Mouse (Mus musculus) layer of hippocampus, postnatal 25 days (tissue): Measurements from ENCODE around the gene Lmntd1. TPM values are rescaled to one million over a fixed set of nuclear protein-coding genes. Genes with fewer than 3 reads are reported as not detected.

ENCODE experiments used
- DNase-seq, 2 experiments: peaks; one replicate each; pipeline ENCODE4 v3.0.0; 2022; ENCODE audit warnings: mixed read lengths in 2 of 2, low spot score in 1 of 2; ENCODE audit errors: extremely low spot score in 1 of 2
- total RNA-seq, 2 experiments: library from RNA; stranded (reverse); gene quantifications; 2 replicates each; pipeline ENCODE4 v1.2.3; 2021

The Lmntd1 gene
- total RNA-seq, 2 experiments from 2014 or later: 0.81 to 1.9 TPM

- no peak for DNase-seq
Measured at GRCm38 (mm10) chr6:145567832-145568231, 46.3 kb downstream of the Lmntd1 start.

GRCm38 (mm10) chr6:145567296-145567695 lies 46.8 kb downstream of the Lmntd1 start:
- DNase-seq: no peak

- no peak for DNase-seq
Measured at GRCm38 (mm10) chr6:145565663-145566062, 48.5 kb downstream of the Lmntd1 start.

- DNase-seq: no peak
Measured at GRCm38 (mm10) chr6:145564671-145565070, 49.4 kb downstream of the Lmntd1 start.

GRCm38 (mm10) chr6:145557059-145557992 lies 56.8 kb downstream of the Lmntd1 start:
- no peak for DNase-seq

- DNase-seq: no peak
Measured at GRCm38 (mm10) chr6:145553226-145553625, 60.9 kb downstream of the Lmntd1 start.

GRCm38 (mm10) chr6:145552817-145553216 lies 61.3 kb downstream of the Lmntd1 start:
- DNase-seq: no peak

GRCm38 (mm10) chr6:145550993-145551392 lies 63.1 kb downstream of the Lmntd1 start:
- no peak for DNase-seq

GRCm38 (mm10) chr6:145545927-145546641 lies 68.0 kb downstream of the Lmntd1 start:
- no peak for DNase-seq

GRCm38 (mm10) chr6:145544838-145545237 lies 69.3 kb downstream of the Lmntd1 start:
- DNase-seq: no peak

GRCm38 (mm10) chr6:145544304-145544703 lies 69.8 kb downstream of the Lmntd1 start:
- no peak for DNase-seq

GRCm38 (mm10) chr6:145539568-145539859 lies 74.6 kb downstream of the Lmntd1 start:
- DNase-seq: no peak

GRCm38 (mm10) chr6:145538787-145539567 lies 75.1 kb downstream of the Lmntd1 start:
- DNase-seq: no peak

- DNase-seq: no peak
Measured at GRCm38 (mm10) chr6:145530464-145530863, 83.7 kb downstream of the Lmntd1 start.

GRCm38 (mm10) chr6:145523337-145523736 lies 90.8 kb downstream of the Lmntd1 start:
- no peak for DNase-seq

- no peak for DNase-seq
Measured at GRCm38 (mm10) chr6:145522617-145523016, 91.5 kb downstream of the Lmntd1 start.

- DNase-seq: no peak
Measured at GRCm38 (mm10) chr6:145517002-145517401, 97.1 kb downstream of the Lmntd1 start.

- DNase-seq: no peak
Measured at GRCm38 (mm10) chr6:145515859-145516581, 98.1 kb downstream of the Lmntd1 start.

- no peak for DNase-seq
Measured at GRCm38 (mm10) chr6:145511265-145511664, 102.9 kb downstream of the Lmntd1 start.

- no peak for DNase-seq
Measured at GRCm38 (mm10) chr6:145508828-145509227, 105.3 kb downstream of the Lmntd1 start.
